Mouse (Mus musculus): Measurements from ENCODE around the gene Ube2e2. TPM values are rescaled to one million over a fixed set of nuclear protein-coding genes. Genes with fewer than 3 reads are reported as not detected.

The Ube2e2 gene
- polyA plus RNA-seq, 1 experiment from 2014 or later = 50.2 TPM

GRCm38 (mm10) chr14:18666251-18666650, 227.8 kb downstream of the Ube2e2 start:
- Histone ChIP-seq H3K4me2 (ENCODE audit: low read length) (no peak overlapping the region), H3K27me3 (replicated peaks; ENCODE audit: control insufficient read depth, insufficient read depth, low read length) (no peaks in the 10 kb centered on the region), H3K36me3 (ENCODE audit: control insufficient read depth, insufficient read depth, low read length) (no peaks in the 10 kb centered on the region), H3K4me3 (ENCODE audit: low read depth, low read length) (no peak overlapping the region), H3K27ac (ENCODE audit: low read depth) (no peak overlapping the region), H3K9me3 (ENCODE audit: control insufficient read depth, low read length) (peaks cover 5% of the 10 kb centered on the region; the same call in 1 of the 2 replicates), H3K4me1 (replicated peaks; ENCODE audit: control insufficient read depth, insufficient read depth, low read length) (no peaks in the 10 kb centered on the region), H3K9ac (ENCODE audit: low read length) (no peak overlapping the region)
- no peak for DNase-seq (ENCODE audit: low spot score)
- 88% methylated on average over 1 of the region's 1 CpGs for WGBS
- no peak for ATAC-seq (replicated peaks; ENCODE audit: low FRiP score, low TSS enrichment, low read depth)

- Histone ChIP-seq H3K27me3 (replicated peaks; ENCODE audit: control insufficient read depth, insufficient read depth, low read length) (no peaks in the 10 kb centered on the region), H3K9ac (ENCODE audit: low read length) (no peak overlapping the region), H3K9me3 (ENCODE audit: control insufficient read depth, low read length) (peaks cover 5% of the 10 kb centered on the region; the same call in 1 of the 2 replicates), H3K36me3 (ENCODE audit: control insufficient read depth, insufficient read depth, low read length) (no peaks in the 10 kb centered on the region), H3K4me3 (ENCODE audit: low read depth, low read length) (no peak overlapping the region), H3K4me1 (replicated peaks; ENCODE audit: control insufficient read depth, insufficient read depth, low read length) (no peaks in the 10 kb centered on the region), H3K4me2 (ENCODE audit: low read length) (no peak overlapping the region), H3K27ac (ENCODE audit: low read depth) (no peak overlapping the region)
- no peak for DNase-seq (ENCODE audit: low spot score)
- WGBS = 75% methylated on average over 1 of the region's 1 CpGs
- ATAC-seq (replicated peaks; ENCODE audit: low FRiP score, low TSS enrichment, low read depth) = no peak
Observed at GRCm38 (mm10) chr14:18665267-18666024, 228.6 kb downstream of the Ube2e2 start.

- Histone ChIP-seq H3K9ac (ENCODE audit: low read length) (no peak overlapping the region), H3K36me3 (ENCODE audit: control insufficient read depth, insufficient read depth, low read length) (no peaks in the 10 kb centered on the region), H3K4me2 (ENCODE audit: low read length) (no peak overlapping the region), H3K4me1 (replicated peaks; ENCODE audit: control insufficient read depth, insufficient read depth, low read length) (no peaks in the 10 kb centered on the region), H3K4me3 (ENCODE audit: low read depth, low read length) (no peak overlapping the region), H3K27ac (ENCODE audit: low read depth) (no peak overlapping the region), H3K27me3 (replicated peaks; ENCODE audit: control insufficient read depth, insufficient read depth, low read length) (no peaks in the 10 kb centered on the region), H3K9me3 (ENCODE audit: control insufficient read depth, low read length) (peaks cover 5% of the 10 kb centered on the region; the same call in 1 of the 2 replicates)
- DNase-seq (ENCODE audit: low spot score) (no peak), ATAC-seq (replicated peaks; ENCODE audit: low FRiP score, low TSS enrichment, low read depth) (no peak)
- WGBS = 86% methylated on average over 2 of the region's 2 CpGs
Observed at GRCm38 (mm10) chr14:18663666-18664065, 230.4 kb downstream of the Ube2e2 start.

- Histone ChIP-seq H3K27me3 (replicated peaks; ENCODE audit: control insufficient read depth, insufficient read depth, low read length) (no peaks in the 10 kb centered on the region), H3K4me1 (replicated peaks; ENCODE audit: control insufficient read depth, insufficient read depth, low read length) (no peaks in the 10 kb centered on the region), H3K36me3 (ENCODE audit: control insufficient read depth, insufficient read depth, low read length) (no peaks in the 10 kb centered on the region), H3K9ac (ENCODE audit: low read length) (no peak overlapping the region), H3K4me2 (ENCODE audit: low read length) (no peak overlapping the region), H3K4me3 (ENCODE audit: low read depth, low read length) (no peak overlapping the region), H3K9me3 (ENCODE audit: control insufficient read depth, low read length) (peaks cover 5% of the 10 kb centered on the region; the same call in 1 of the 2 replicates), H3K27ac (ENCODE audit: low read depth) (no peak overlapping the region)
- WGBS = 73% methylated on average over 4 of the region's 4 CpGs
- DNase-seq (ENCODE audit: low spot score) (no peak), ATAC-seq (replicated peaks; ENCODE audit: low FRiP score, low TSS enrichment, low read depth) (no peak)
Observed at GRCm38 (mm10) chr14:18657777-18658753, 236.0 kb downstream of the Ube2e2 start.

GRCm38 (mm10) chr14:18649123-18649675, 244.9 kb downstream of the Ube2e2 start:
- H3K9me3 ChIP-seq (ENCODE audit: control insufficient read depth, low read length) = no peaks in the 10 kb centered on the region
- H3K4me3 ChIP-seq (ENCODE audit: low read depth, low read length) = no peak overlapping the region
- no peak overlapping the region for H3K27ac ChIP-seq (ENCODE audit: low read depth)
- no peak overlapping the region for H3K4me2 ChIP-seq (ENCODE audit: low read length)
- no peaks in the 10 kb centered on the region for H3K27me3 ChIP-seq (replicated peaks; ENCODE audit: control insufficient read depth, insufficient read depth, low read length)
- DNase-seq (ENCODE audit: low spot score) (no peak), ATAC-seq (replicated peaks; ENCODE audit: low FRiP score, low TSS enrichment, low read depth) (no peak)
- no peak overlapping the region for H3K9ac ChIP-seq (ENCODE audit: low read length)
- 68% methylated on average over 2 of the region's 2 CpGs for WGBS
- H3K36me3 ChIP-seq (ENCODE audit: control insufficient read depth, insufficient read depth, low read length) = no peaks in the 10 kb centered on the region
- no peaks in the 10 kb centered on the region for H3K4me1 ChIP-seq (replicated peaks; ENCODE audit: control insufficient read depth, insufficient read depth, low read length)

- Histone ChIP-seq H3K4me1 (replicated peaks; ENCODE audit: control insufficient read depth, insufficient read depth, low read length) (no peaks in the 10 kb centered on the region), H3K4me2 (ENCODE audit: low read length) (no peak overlapping the region), H3K27ac (ENCODE audit: low read depth) (no peak overlapping the region), H3K9me3 (ENCODE audit: control insufficient read depth, low read length) (no peaks in the 10 kb centered on the region), H3K4me3 (ENCODE audit: low read depth, low read length) (no peak overlapping the region), H3K9ac (ENCODE audit: low read length) (no peak overlapping the region), H3K36me3 (ENCODE audit: control insufficient read depth, insufficient read depth, low read length) (no peaks in the 10 kb centered on the region), H3K27me3 (replicated peaks; ENCODE audit: control insufficient read depth, insufficient read depth, low read length) (no peaks in the 10 kb centered on the region)
- ATAC-seq (replicated peaks; ENCODE audit: low FRiP score, low TSS enrichment, low read depth) = no peak
- WGBS = 69% methylated on average over 4 of the region's 4 CpGs
- DNase-seq (ENCODE audit: low spot score) = no peak
Observed at GRCm38 (mm10) chr14:18641656-18642055, 252.4 kb downstream of the Ube2e2 start.

GRCm38 (mm10) chr14:18638753-18639456, 255.2 kb downstream of the Ube2e2 start:
- H3K4me1 ChIP-seq (replicated peaks; ENCODE audit: control insufficient read depth, insufficient read depth, low read length) = no peaks in the 10 kb centered on the region
- no peak overlapping the region for H3K4me3 ChIP-seq (ENCODE audit: low read depth, low read length)
- H3K27ac ChIP-seq (ENCODE audit: low read depth) = no peak overlapping the region
- 74% methylated on average over 2 of the region's 2 CpGs for WGBS
- ATAC-seq (replicated peaks; ENCODE audit: low FRiP score, low TSS enrichment, low read depth) = no peak
- H3K4me2 ChIP-seq (ENCODE audit: low read length) = no peak overlapping the region
- H3K9me3 ChIP-seq (ENCODE audit: control insufficient read depth, low read length) = no peaks in the 10 kb centered on the region
- no peak for DNase-seq (ENCODE audit: low spot score)
- no peaks in the 10 kb centered on the region for H3K36me3 ChIP-seq (ENCODE audit: control insufficient read depth, insufficient read depth, low read length)
- no peak overlapping the region for H3K9ac ChIP-seq (ENCODE audit: low read length)
- no peaks in the 10 kb centered on the region for H3K27me3 ChIP-seq (replicated peaks; ENCODE audit: control insufficient read depth, insufficient read depth, low read length)

- no peak for DNase-seq (ENCODE audit: low spot score)
- WGBS = 85% methylated on average over 1 of the region's 1 CpGs
Observed at GRCm38 (mm10) chr14:18637739-18638138, 256.3 kb downstream of the Ube2e2 start.

More at GRCm38 (mm10) chr14:18637739-18638138, 256.3 kb downstream of the Ube2e2 start:
- no peaks in the 10 kb centered on the region for H3K9me3 ChIP-seq (ENCODE audit: control insufficient read depth, low read length)
- no peak overlapping the region for H3K9ac ChIP-seq (ENCODE audit: low read length)
- no peaks in the 10 kb centered on the region for H3K27me3 ChIP-seq (replicated peaks; ENCODE audit: control insufficient read depth, insufficient read depth, low read length)
- H3K36me3 ChIP-seq (ENCODE audit: control insufficient read depth, insufficient read depth, low read length) = no peaks in the 10 kb centered on the region
- no peak overlapping the region for H3K4me2 ChIP-seq (ENCODE audit: low read length)
- no peak for ATAC-seq (replicated peaks; ENCODE audit: low FRiP score, low TSS enrichment, low read depth)
- no peak overlapping the region for H3K4me3 ChIP-seq (ENCODE audit: low read depth, low read length)
- no peaks in the 10 kb centered on the region for H3K4me1 ChIP-seq (replicated peaks; ENCODE audit: control insufficient read depth, insufficient read depth, low read length)
- H3K27ac ChIP-seq (ENCODE audit: low read depth) = no peak overlapping the region

Data from intestine, embryonic 14.5 days (tissue).